Mouse (Mus musculus): ENCODE measurements around the gene Nek10. TPM values are rescaled to one million over a fixed set of nuclear protein-coding genes. Genes with fewer than 3 reads are reported as not detected.
"Not testable (repeated sequence)": the region's sequence is repeated elsewhere in the genome, so short reads cannot be mapped to it uniquely, and the experiment has no call there.

The Nek10 gene
- total RNA-seq, 2 experiments from 2014 or later: 0.06 TPM; not detected in 1

- DNase-seq: no peak
Observed at GRCm38 (mm10) chr14:14870463-14870862, 67.2 kb downstream of the Nek10 start.

GRCm38 (mm10) chr14:14871121-14871520 is 67.9 kb downstream of the Nek10 start:
- DNase-seq: no peak

- DNase-seq: no peak
Observed at GRCm38 (mm10) chr14:14871700-14872099, 68.5 kb downstream of the Nek10 start.

- peak; percentile 48 for DNase-seq
Observed at GRCm38 (mm10) chr14:14893932-14894652, 90.9 kb downstream of the Nek10 start.

GRCm38 (mm10) chr14:14894776-14895175 is 91.6 kb downstream of the Nek10 start:
- DNase-seq: no peak

GRCm38 (mm10) chr14:14895363-14895762 is 92.1 kb downstream of the Nek10 start:
- DNase-seq: no peak

- DNase-seq: no peak
Observed at GRCm38 (mm10) chr14:14896399-14897136, 93.4 kb downstream of the Nek10 start.

GRCm38 (mm10) chr14:14904750-14905529 is 101.7 kb downstream of the Nek10 start:
- DNase-seq: peak; percentile 75

GRCm38 (mm10) chr14:14905530-14905852 is 102.3 kb downstream of the Nek10 start:
- no peak for DNase-seq

GRCm38 (mm10) chr14:14925615-14926014 is 122.4 kb downstream of the Nek10 start:
- no peak for DNase-seq

GRCm38 (mm10) chr14:14927559-14927958 is 124.3 kb downstream of the Nek10 start:
- no peak for DNase-seq

GRCm38 (mm10) chr14:14934977-14935376 is 131.8 kb downstream of the Nek10 start:
- DNase-seq: no peak

- DNase-seq: no peak
Observed at GRCm38 (mm10) chr14:14945930-14946329, 142.7 kb downstream of the Nek10 start.

GRCm38 (mm10) chr14:14949023-14949422 is 145.8 kb downstream of the Nek10 start:
- no peak for DNase-seq

GRCm38 (mm10) chr14:14951808-14952207 is 148.6 kb downstream of the Nek10 start:
- DNase-seq: no peak

GRCm38 (mm10) chr14:14959780-14960440 is 156.7 kb downstream of the Nek10 start:
- DNase-seq: no peak

- DNase-seq: no peak
Observed at GRCm38 (mm10) chr14:14960441-14960988, 157.3 kb downstream of the Nek10 start.

GRCm38 (mm10) chr14:14970633-14971032 is 167.4 kb downstream of the Nek10 start:
- no peak for DNase-seq

GRCm38 (mm10) chr14:14971056-14971455 is 167.8 kb downstream of the Nek10 start:
- peak; percentile 2 for DNase-seq

- no peak for DNase-seq
Observed at GRCm38 (mm10) chr14:14974156-14974555, 170.9 kb downstream of the Nek10 start.

- not testable (repeated sequence) for DNase-seq
Observed at GRCm38 (mm10) chr14:14984106-14984505, 180.9 kb downstream of the Nek10 start.
